In the genomic region with DNA sequence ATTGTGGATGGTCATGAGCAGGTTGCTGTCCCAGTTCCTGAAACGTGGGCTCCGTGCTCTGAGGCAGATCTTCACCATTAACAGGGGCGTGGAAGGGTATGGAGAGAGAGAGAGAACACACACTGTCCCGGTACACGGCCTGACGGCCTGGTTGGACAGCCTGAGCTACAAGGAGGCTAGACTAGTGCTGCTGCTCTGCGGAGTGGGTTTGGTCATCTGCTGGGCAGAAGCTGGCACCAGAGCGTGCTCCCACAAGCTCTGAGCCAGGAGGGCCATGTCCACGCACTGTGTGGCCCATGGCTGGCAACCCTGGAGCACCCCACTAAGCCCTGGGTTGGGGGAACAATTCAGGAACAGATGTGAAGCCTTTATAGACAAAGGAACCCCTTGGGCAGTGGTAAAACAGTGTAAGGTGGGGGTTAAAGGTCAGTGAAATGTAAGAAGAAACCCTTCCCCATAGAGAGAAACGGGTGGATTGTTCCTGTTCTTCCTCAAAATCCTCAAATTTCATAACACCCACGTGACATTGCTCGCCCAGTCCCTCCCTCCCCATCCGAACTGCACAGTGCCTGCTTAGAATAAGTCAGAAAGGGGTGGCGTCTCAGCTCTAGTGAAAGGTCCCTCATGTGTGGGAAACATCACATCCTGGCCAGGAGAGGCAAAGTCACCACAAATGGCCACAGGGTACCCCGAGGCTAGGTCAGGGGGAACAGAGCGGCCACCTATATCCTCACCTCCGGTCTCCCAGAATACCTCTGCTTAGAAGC, we compare ENCODE assay signal across 17 mouse cellular contexts. TPM values are rescaled to one million over a fixed set of nuclear protein-coding genes. Genes with fewer than 3 reads are reported as not detected.
DNase-seq lines count a peak whose midpoint lies in the region; ATAC-seq and TF ChIP-seq lines count a peak whose summit lies in the region.
"Had no signal": no experiment of that assay in that cellular context is flagged by ENCODE, and none has a peak within 500 bp of the region (broad histone marks: within the 10 kb centered on the region; RNA-seq: fewer than 3 reads in every experiment).

No protein-coding gene starts in this region.

- peak overlapping the region; percentile 21; the same call in 1 of the 2 replicates for H3K9ac ChIP-seq in intestine, embryonic 16.5 days (ENCODE audit: low read depth, low read length)
- H3K9ac ChIP-seq in intestine, postnatal 0 days (ENCODE audit: low read depth, low read length): no peak overlapping the region
- no peak overlapping the region for H3K9ac ChIP-seq in liver, embryonic 13.5 days
- H3K9ac ChIP-seq in midbrain, embryonic 15.5 days: no peak overlapping the region
- H3K9ac ChIP-seq: forebrain, embryonic 12.5 days; limb, embryonic 12.5 days; lung, embryonic 14.5 days had no signal

- no peaks in the 10 kb centered on the region for H3K9me3 ChIP-seq in intestine, embryonic 16.5 days (ENCODE audit: control insufficient read depth, low read length)
- H3K9me3 ChIP-seq in intestine, postnatal 0 days (ENCODE audit: control insufficient read depth): no peaks in the 10 kb centered on the region
- H3K9me3 ChIP-seq in liver, embryonic 13.5 days (replicated peaks): no peaks in the 10 kb centered on the region
- H3K9me3 ChIP-seq in midbrain, embryonic 15.5 days: no peaks in the 10 kb centered on the region
- H3K9me3 ChIP-seq: forebrain, embryonic 12.5 days; limb, embryonic 12.5 days had no signal

- peaks cover 16% of the 10 kb centered on the region for H3K36me3 ChIP-seq in intestine, embryonic 16.5 days (ENCODE audit: control insufficient read depth, insufficient read depth, low read length)
- peaks cover 41% of the 10 kb centered on the region for H3K36me3 ChIP-seq in intestine, postnatal 0 days (ENCODE audit: control insufficient read depth, insufficient read depth)
- H3K36me3 ChIP-seq in C2C12 (ENCODE audit: control insufficient read depth, insufficient read depth): no peaks in the 10 kb centered on the region
- peaks cover 46% of the 10 kb centered on the region for H3K36me3 ChIP-seq in liver, embryonic 13.5 days
- H3K36me3 ChIP-seq in midbrain, embryonic 15.5 days (replicated peaks): peaks cover 14% of the 10 kb centered on the region

- no peaks in the 10 kb centered on the region for H3K79me3 ChIP-seq in C2C12 (ENCODE audit: low read depth)

- ATAC-seq in intestine, embryonic 16.5 days: no peak
- ATAC-seq in intestine, postnatal 0 days: no peak
- no peak for ATAC-seq in liver, embryonic 13.5 days (ENCODE audit: low read depth)
- ATAC-seq in midbrain, embryonic 15.5 days (replicated peaks): no peak
- ATAC-seq: CD4-positive, CD25-positive, alpha-beta regulatory T cell, adult 4 months; inflammation-experienced regulatory T-cells, adult 6 months had no signal

- no peak overlapping the region for H3K4me3 ChIP-seq in intestine, embryonic 16.5 days (ENCODE audit: low read length)
- H3K4me3 ChIP-seq in intestine, postnatal 0 days (ENCODE audit: low read depth, low read length): no peak overlapping the region
- no peak overlapping the region for H3K4me3 ChIP-seq in C2C12 (ENCODE audit: insufficient read depth, poor library complexity, severe bottlenecking)
- no peak overlapping the region for H3K4me3 ChIP-seq in bone marrow, adult 2 months (replicated peaks; ENCODE audit: control insufficient read depth, low read depth, low read length)
- H3K4me3 ChIP-seq in liver, embryonic 13.5 days (replicated peaks): no peak overlapping the region
- no peak overlapping the region for H3K4me3 ChIP-seq in midbrain, embryonic 15.5 days
- H3K4me3 ChIP-seq: forebrain, embryonic 12.5 days; limb, embryonic 12.5 days had no signal

- no peaks in the 10 kb centered on the region for H3K79me2 ChIP-seq in C2C12 (ENCODE audit: control insufficient read depth, insufficient read depth)

- no peak for DNase-seq in liver, embryonic 13.5 days
- no peak for DNase-seq in right cerebral cortex, adult 18-20 months
- DNase-seq: cerebellum, adult 11-12 months; cerebellum, postnatal 36 days; heart, postnatal 4 days; kidney, postnatal 10 days; lung, embryonic 14.5 days; thymus, postnatal 25 days had no signal

- peak overlapping the region; percentile 41 for H3ac ChIP-seq in C2C12 (ENCODE audit: control insufficient read depth, insufficient read length, low read depth)

- TF ChIP-seq CTCF in intestine, postnatal 0 days (IDR thresholded peaks at IDR 0.05; ENCODE audit: low read depth): no peak
- TF ChIP-seq CTCF in C2C12 (IDR thresholded peaks at IDR 0.05; ENCODE audit: control insufficient read depth, insufficient read depth, insufficient read length): no peak
- no peak for TF ChIP-seq CTCF in bone marrow, adult 2 months (IDR thresholded peaks at IDR 0.05; ENCODE audit: control insufficient read depth, insufficient read depth, low read length)

- WGBS in intestine, embryonic 16.5 days: 83% methylated on average over 17 of the region's 17 CpGs
- 77% methylated on average over 17 of the region's 17 CpGs for WGBS in intestine, postnatal 0 days
- WGBS in bone marrow, adult 2 months: 63% methylated on average over 17 of the region's 17 CpGs
- 77% methylated on average over 17 of the region's 17 CpGs for WGBS in liver, embryonic 13.5 days (ENCODE audit: insufficient replicate concordance)
- 89% methylated on average over 17 of the region's 17 CpGs for WGBS in midbrain, embryonic 15.5 days

- no peak for TF ChIP-seq POLR2A in bone marrow, adult 2 months (IDR thresholded peaks at IDR 0.05; ENCODE audit: borderline replicate concordance, control insufficient read depth, low read depth, low read length)

- H3K27me3 ChIP-seq in intestine, embryonic 16.5 days (replicated peaks; ENCODE audit: control insufficient read depth, insufficient read depth, low read length): no peaks in the 10 kb centered on the region
- no peaks in the 10 kb centered on the region for H3K27me3 ChIP-seq in intestine, postnatal 0 days (replicated peaks; ENCODE audit: control insufficient read depth, insufficient read depth, low read length)
- no peaks in the 10 kb centered on the region for H3K27me3 ChIP-seq in C2C12 (ENCODE audit: control insufficient read depth, insufficient read depth, insufficient read length)
- no peaks in the 10 kb centered on the region for H3K27me3 ChIP-seq in liver, embryonic 13.5 days
- H3K27me3 ChIP-seq in midbrain, embryonic 15.5 days (replicated peaks): no peaks in the 10 kb centered on the region
- H3K27me3 ChIP-seq: forebrain, embryonic 12.5 days; limb, embryonic 12.5 days had no signal

- no peak overlapping the region for H3K4me2 ChIP-seq in intestine, embryonic 16.5 days (ENCODE audit: low read depth, low read length)
- H3K4me2 ChIP-seq in intestine, postnatal 0 days (replicated peaks; ENCODE audit: low read depth): no peak overlapping the region
- H3K4me2 ChIP-seq in liver, embryonic 13.5 days: no peak overlapping the region
- no peak overlapping the region for H3K4me2 ChIP-seq in midbrain, embryonic 15.5 days
- H3K4me2 ChIP-seq: forebrain, embryonic 12.5 days; limb, embryonic 12.5 days; lung, embryonic 14.5 days had no signal

- H3K27ac ChIP-seq in intestine, embryonic 16.5 days (ENCODE audit: low read length): peak overlapping the region; percentile 48; the same call in 1 of the 2 replicates
- no peak overlapping the region for H3K27ac ChIP-seq in intestine, postnatal 0 days (ENCODE audit: low read depth, low read length)
- peak overlapping the region; percentile 36; the same call in 1 of the 2 replicates for H3K27ac ChIP-seq in bone marrow, adult 2 months (ENCODE audit: control insufficient read depth, insufficient read depth, low read depth, low read length, poor library complexity)
- peak overlapping the region; percentile 4; the same call in 1 of the 2 replicates for H3K27ac ChIP-seq in liver, embryonic 13.5 days
- no peak overlapping the region for H3K27ac ChIP-seq in midbrain, embryonic 15.5 days
- H3K27ac ChIP-seq: forebrain, embryonic 12.5 days; limb, embryonic 12.5 days had no signal

- peaks cover 13% of the 10 kb centered on the region for H3K4me1 ChIP-seq in intestine, embryonic 16.5 days (ENCODE audit: control insufficient read depth, insufficient read depth, low read length)
- no peaks in the 10 kb centered on the region for H3K4me1 ChIP-seq in intestine, postnatal 0 days (replicated peaks; ENCODE audit: control insufficient read depth, insufficient read depth, low read length)
- H3K4me1 ChIP-seq in bone marrow, adult 2 months (ENCODE audit: control insufficient read depth, insufficient read depth, low read length): peaks cover 5% of the 10 kb centered on the region; the same call in 1 of the 2 replicates
- H3K4me1 ChIP-seq in liver, embryonic 13.5 days (replicated peaks): peaks cover 25% of the 10 kb centered on the region
- peaks cover 6% of the 10 kb centered on the region; the same call in 1 of the 2 replicates for H3K4me1 ChIP-seq in midbrain, embryonic 15.5 days
- H3K4me1 ChIP-seq: forebrain, embryonic 12.5 days had no signal

TF ChIP-seq in C2C12, 6 proteins besides CTCF, POLR2A, EP300 and RAD21:
- no peak for TF ChIP-seq CEBPB (IDR thresholded peaks at IDR 0.05; ENCODE audit: low read depth)
- TF ChIP-seq USF1 (IDR thresholded peaks at IDR 0.05; ENCODE audit: low read depth): peak; percentile 23
- TF ChIP-seq MYOD1 (IDR thresholded peaks at IDR 0.05; ENCODE audit: control insufficient read depth, insufficient read length, low read depth): no peak
- no peak for TF ChIP-seq MYOG (IDR thresholded peaks at IDR 0.05; ENCODE audit: control insufficient read depth, extremely low read depth, insufficient read length)
- no peak for TF ChIP-seq FOSL1 (IDR thresholded peaks at IDR 0.05; ENCODE audit: insufficient read depth, low read length, poor library complexity, severe bottlenecking)

RNA-seq across cellular contexts. Expression of a gene that starts 4.8 kb away (rescaled TPM):
- polyA plus RNA-seq in intestine, embryonic 16.5 days (2015; fragmentation: Nextera tagmentation; extraction: Ambion mirVana): 17.3 and 21.6 TPM in 2 replicates
- 9.0 and 9.8 TPM in 2 replicates for polyA plus RNA-seq in intestine, postnatal 0 days (2015; fragmentation: Nextera tagmentation; extraction: Ambion mirVana)
- 6.6 TPM for polyA plus RNA-seq in C2C12 (2012; fragmentation: generic; extraction: Trizol)
- polyA plus RNA-seq in bone marrow, adult 2 months (2011; ENCODE audit: insufficient read depth, insufficient read length, low replicate concordance, missing spikeins): 16.5 and 22.8 TPM in 2 replicates
- polyA plus RNA-seq in liver, embryonic 13.5 days (2015; fragmentation: Nextera tagmentation; extraction: Ambion mirVana): 4.5 and 5.0 TPM in 2 replicates
- polyA plus RNA-seq in midbrain, embryonic 15.5 days (2015; fragmentation: Nextera tagmentation; extraction: Ambion mirVana): 13.7 and 14.2 TPM in 2 replicates

RNA-seq across cellular contexts. Expression of a gene that starts 57.7 kb away (rescaled TPM):
- polyA plus RNA-seq in intestine, embryonic 16.5 days (2015; fragmentation: Nextera tagmentation; extraction: Ambion mirVana): 1.9 and 2.0 TPM in 2 replicates
- 2.6 and 4.5 TPM in 2 replicates for polyA plus RNA-seq in intestine, postnatal 0 days (2015; fragmentation: Nextera tagmentation; extraction: Ambion mirVana)
- 8.2 TPM for polyA plus RNA-seq in C2C12 (2012; fragmentation: generic; extraction: Trizol)
- polyA plus RNA-seq in bone marrow, adult 2 months (2011; ENCODE audit: insufficient read depth, insufficient read length, low replicate concordance, missing spikeins): 5.7 and 9.1 TPM in 2 replicates
- polyA plus RNA-seq in liver, embryonic 13.5 days (2015; fragmentation: Nextera tagmentation; extraction: Ambion mirVana): 1.7 and 1.8 TPM in 2 replicates
- polyA plus RNA-seq in midbrain, embryonic 15.5 days (2015; fragmentation: Nextera tagmentation; extraction: Ambion mirVana): 6.9 and 8.1 TPM in 2 replicates

Comparison
In these comparisons a context has a peak if more than half of its experiments do, and no peak if none do; other contexts are left out.
1. H3K27ac ChIP-seq: peak in intestine, embryonic 16.5 days (single experiment), bone marrow, adult 2 months (single experiment) and liver, embryonic 13.5 days (single experiment); none in intestine, postnatal 0 days (single experiment) and midbrain, embryonic 15.5 days (single experiment).